In the genomic region with DNA sequence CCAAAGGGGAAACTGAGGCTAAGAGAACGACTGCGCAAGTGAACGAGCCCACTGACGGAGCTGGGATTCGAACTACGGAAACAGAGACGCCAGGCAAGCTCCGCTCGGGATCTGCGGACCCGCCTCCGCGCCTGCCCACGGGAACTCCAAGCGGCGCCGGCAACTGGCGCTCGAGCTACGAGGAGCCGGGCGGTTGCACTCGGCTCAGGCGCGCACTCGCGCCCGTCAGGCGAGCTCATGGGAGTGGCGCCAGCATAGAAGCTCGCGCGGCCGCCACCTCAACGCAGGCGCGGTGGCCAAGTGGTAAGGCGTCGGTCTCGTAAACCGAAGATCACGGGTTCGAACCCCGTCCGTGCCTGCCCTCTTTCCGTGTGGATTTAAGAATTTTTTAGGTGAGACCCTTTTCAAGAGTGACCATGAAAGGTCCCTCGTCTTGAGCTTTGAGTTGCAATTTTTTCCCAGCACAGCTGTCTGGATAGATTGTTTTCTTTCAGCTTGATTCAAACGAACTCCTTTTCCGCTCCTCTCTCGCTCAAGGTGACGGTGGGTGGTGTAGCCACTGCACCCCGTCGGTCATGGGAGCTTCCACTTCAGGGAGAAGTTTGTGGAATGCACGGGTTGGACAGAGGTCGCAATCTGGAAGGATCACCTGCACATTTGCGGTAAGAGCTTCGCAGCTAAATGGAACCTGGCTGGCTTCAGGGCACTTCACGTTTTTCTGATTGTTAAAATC, we compare ENCODE assay signal across 8 mouse cellular contexts.
DNase-seq lines count a peak whose midpoint lies in the region; ATAC-seq and TF ChIP-seq lines count a peak whose summit lies in the region.

No protein-coding gene starts in this region.

- peak overlapping the region; percentile 9; the same call in 1 of the 2 replicates for H3K27ac ChIP-seq in bone marrow macrophage, adult 2 months (ENCODE audit: insufficient read depth, low read depth, low read length)
- H3K27ac ChIP-seq in embryonic facial prominence, embryonic 15.5 days (replicated peaks): peak overlapping the region; percentile 87
- peak overlapping the region; percentile 83 for H3K27ac ChIP-seq in limb, embryonic 13.5 days
- H3K27ac ChIP-seq in midbrain, embryonic 15.5 days: peak overlapping the region; percentile 53

- H3K9me3 ChIP-seq in embryonic facial prominence, embryonic 15.5 days (replicated peaks): no peaks in the 10 kb centered on the region
- H3K9me3 ChIP-seq in limb, embryonic 13.5 days: no peaks in the 10 kb centered on the region; the same call in 1 of the 2 replicates
- no peaks in the 10 kb centered on the region for H3K9me3 ChIP-seq in midbrain, embryonic 15.5 days

- peak overlapping the region; percentile 70 for H3K4me2 ChIP-seq in embryonic facial prominence, embryonic 15.5 days (replicated peaks)
- peak overlapping the region; percentile 69 for H3K4me2 ChIP-seq in limb, embryonic 13.5 days (replicated peaks)
- H3K4me2 ChIP-seq in midbrain, embryonic 15.5 days: peak overlapping the region; percentile 51

- H3K4me3 ChIP-seq in bone marrow macrophage, adult 2 months (ENCODE audit: insufficient read depth, low read length): peak overlapping the region; percentile 92
- peak overlapping the region; percentile 61 for H3K4me3 ChIP-seq in embryonic facial prominence, embryonic 15.5 days (replicated peaks)
- H3K4me3 ChIP-seq in limb, embryonic 13.5 days: peak overlapping the region; percentile 58
- H3K4me3 ChIP-seq in midbrain, embryonic 15.5 days: peak overlapping the region; percentile 53

- H3K4me1 ChIP-seq in bone marrow macrophage, adult 2 months (ENCODE audit: control insufficient read depth, insufficient read depth, low read length): no peaks in the 10 kb centered on the region
- H3K4me1 ChIP-seq in embryonic facial prominence, embryonic 15.5 days: peaks cover 10% of the 10 kb centered on the region
- peaks cover 6% of the 10 kb centered on the region for H3K4me1 ChIP-seq in limb, embryonic 13.5 days
- H3K4me1 ChIP-seq in midbrain, embryonic 15.5 days: peaks cover 7% of the 10 kb centered on the region; the same call in 1 of the 2 replicates

- H3K36me3 ChIP-seq in embryonic facial prominence, embryonic 15.5 days: no peaks in the 10 kb centered on the region
- no peaks in the 10 kb centered on the region for H3K36me3 ChIP-seq in limb, embryonic 13.5 days
- no peaks in the 10 kb centered on the region for H3K36me3 ChIP-seq in midbrain, embryonic 15.5 days (replicated peaks)

- H3K27me3 ChIP-seq in embryonic facial prominence, embryonic 15.5 days: no peaks in the 10 kb centered on the region
- H3K27me3 ChIP-seq in limb, embryonic 13.5 days: peaks cover 2% of the 10 kb centered on the region; the same call in 1 of the 2 replicates
- H3K27me3 ChIP-seq in midbrain, embryonic 15.5 days (replicated peaks): no peaks in the 10 kb centered on the region

- TF ChIP-seq POLR2A in bone marrow macrophage, adult 2 months (IDR thresholded peaks at IDR 0.05; ENCODE audit: borderline replicate concordance, low read depth, low read length): no peak

- peak overlapping the region; percentile 51 for H3K9ac ChIP-seq in embryonic facial prominence, embryonic 15.5 days
- H3K9ac ChIP-seq in limb, embryonic 13.5 days: peak overlapping the region; percentile 66
- H3K9ac ChIP-seq in midbrain, embryonic 15.5 days: peak overlapping the region; percentile 38

- ATAC-seq in embryonic facial prominence, embryonic 15.5 days (ENCODE audit: insufficient number of reproducible peaks, low FRiP score, low TSS enrichment, low read depth): peak; percentile 94
- peak; percentile 93 for ATAC-seq in limb, embryonic 13.5 days (ENCODE audit: low FRiP score, low read depth)
- peak; percentile 96 for ATAC-seq in midbrain, embryonic 15.5 days (replicated peaks)

- WGBS in embryonic facial prominence, embryonic 15.5 days: under 1% methylated on average over 58 of the region's 58 CpGs
- WGBS in limb, embryonic 13.5 days: under 1% methylated on average over 58 of the region's 58 CpGs
- whole genome bisulfite sequencing in midbrain, embryonic 15.5 days: under 1% methylated on average over 58 of the region's 58 CpGs

- TF ChIP-seq CTCF in bone marrow macrophage, adult 2 months (IDR thresholded peaks at IDR 0.05; ENCODE audit: low read depth, low read length): no peak

- DNase-seq in B cell, adult 2 months: peak; percentile 98 to 99
- peak; percentile 95 to 97 for DNase-seq in heart, adult 9 months (ENCODE audit: low spot score in 2 of 2)
- DNase-seq in kidney, adult 9 months: peak; percentile 97
- DNase-seq in spleen, adult 18-20 months: peak; percentile 92 to 98

Comparison
In these comparisons a context has a peak if more than half of its experiments do, and no peak if none do; other contexts are left out.
1. Peak in every context shown above with its lines: DNase-seq, ATAC-seq, H3K4me3 ChIP-seq and H3K27ac ChIP-seq.
2. H3K27ac ChIP-seq: peak in every context shown above with its lines; median percentile 87 in embryonic facial prominence, embryonic 15.5 days; 83 in limb, embryonic 13.5 days; 53 in midbrain, embryonic 15.5 days; 9 in bone marrow macrophage, adult 2 months.